Mouse (Mus musculus) c-Kit-negative CD71-positive TER-119-positive erythroid progenitor cells, embryonic 14.5 days (primary cell): Measurements from ENCODE around the gene Wdfy4.

Experiments used
- DNase-seq: peaks from one replicate; pipeline ENCODE4 v3.0.0-alpha.2; 2013; ENCODE audit warnings: low read depth, low spot score

The Wdfy4 gene

GRCm38 (mm10) chr14:33078596-33078995, 106.7 kb downstream of the Wdfy4 start:
- no peak for DNase-seq

- DNase-seq, result no peak
Measured at GRCm38 (mm10) chr14:33078110-33078509, 107.2 kb downstream of the Wdfy4 start.

GRCm38 (mm10) chr14:33073355-33073754, 112.0 kb downstream of the Wdfy4 start:
- DNase-seq, result no peak

GRCm38 (mm10) chr14:33072351-33072750, 113.0 kb downstream of the Wdfy4 start:
- DNase-seq, result no peak

GRCm38 (mm10) chr14:33067676-33068075, 117.6 kb downstream of the Wdfy4 start:
- no peak for DNase-seq

GRCm38 (mm10) chr14:33062996-33063395, 122.3 kb downstream of the Wdfy4 start:
- no peak for DNase-seq

- no peak for DNase-seq
Measured at GRCm38 (mm10) chr14:33058881-33059660, 126.2 kb downstream of the Wdfy4 start.

GRCm38 (mm10) chr14:33053441-33053840, 131.9 kb downstream of the Wdfy4 start:
- DNase-seq, result no peak

- DNase-seq, result no peak
Measured at GRCm38 (mm10) chr14:33045217-33045616, 140.1 kb downstream of the Wdfy4 start.

- no peak for DNase-seq
Measured at GRCm38 (mm10) chr14:33036811-33037210, 148.5 kb downstream of the Wdfy4 start.

GRCm38 (mm10) chr14:33035386-33035785, 149.9 kb downstream of the Wdfy4 start:
- DNase-seq, result no peak

- DNase-seq, result no peak
Measured at GRCm38 (mm10) chr14:33033424-33033823, 151.9 kb downstream of the Wdfy4 start.

GRCm38 (mm10) chr14:33030849-33031248, 154.5 kb downstream of the Wdfy4 start:
- no peak for DNase-seq

GRCm38 (mm10) chr14:33019606-33020005, 165.7 kb downstream of the Wdfy4 start:
- no peak for DNase-seq

GRCm38 (mm10) chr14:33019050-33019449, 166.3 kb downstream of the Wdfy4 start:
- DNase-seq, result no peak

GRCm38 (mm10) chr14:33007638-33008037, 177.7 kb downstream of the Wdfy4 start:
- DNase-seq, result no peak

- no peak for DNase-seq
Measured at GRCm38 (mm10) chr14:33005114-33005513, 180.2 kb downstream of the Wdfy4 start.

- no peak for DNase-seq
Measured at GRCm38 (mm10) chr14:33000112-33000979, 185.0 kb downstream of the Wdfy4 start.

GRCm38 (mm10) chr14:32999511-32999910, 185.8 kb downstream of the Wdfy4 start:
- DNase-seq, result no peak

GRCm38 (mm10) chr14:32994954-32995636, 190.2 kb downstream of the Wdfy4 start:
- no peak for DNase-seq

- DNase-seq, result no peak
Measured at GRCm38 (mm10) chr14:32991082-32991481, 194.2 kb downstream of the Wdfy4 start, which contains the start of gene Lrrc18. Gene Lrrc18, plus strand, starts transcription at chr14:32991382.

GRCm38 (mm10) chr14:32986659-32987058, 198.6 kb downstream of the Wdfy4 start:
- DNase-seq, result no peak
